In genomic region chr7:43422995-43423617, GRCm38 (mm10) we compare ENCODE assay signal across 8 mouse cellular contexts. TPM values are rescaled to one million over a fixed set of nuclear protein-coding genes. Genes with fewer than 3 reads are reported as not detected.
DNase-seq lines count a peak whose midpoint lies in the region; ATAC-seq and TF ChIP-seq lines count a peak whose summit lies in the region.

No protein-coding gene starts in this region.

- H3K27me3 ChIP-seq in C2C12 (ENCODE audit: control insufficient read depth, insufficient read depth, insufficient read length), result no peaks in the 10 kb centered on the region
- H3K27me3 ChIP-seq in heart, embryonic 13.5 days (replicated peaks), result no peaks in the 10 kb centered on the region
- no peaks in the 10 kb centered on the region for H3K27me3 ChIP-seq in kidney, postnatal 0 days (ENCODE audit: insufficient read depth, low read length)
- H3K27me3 ChIP-seq in liver, embryonic 11.5 days (replicated peaks; ENCODE audit: control insufficient read depth, insufficient read depth, low read length), result no peaks in the 10 kb centered on the region
- H3K27me3 ChIP-seq in stomach, embryonic 14.5 days (ENCODE audit: control insufficient read depth, insufficient read depth, low read length), result no peaks in the 10 kb centered on the region

- H3K4me1 ChIP-seq in heart, embryonic 13.5 days, result peaks cover 4% of the 10 kb centered on the region; the same call in 1 of the 2 replicates
- no peaks in the 10 kb centered on the region for H3K4me1 ChIP-seq in kidney, postnatal 0 days (replicated peaks; ENCODE audit: insufficient read depth, low read length)
- H3K4me1 ChIP-seq in liver, embryonic 11.5 days (replicated peaks; ENCODE audit: control insufficient read depth, insufficient read depth, low read length), result peaks cover 3% of the 10 kb centered on the region; the same call in 1 of the 2 replicates
- no peaks in the 10 kb centered on the region for H3K4me1 ChIP-seq in stomach, embryonic 14.5 days (ENCODE audit: control insufficient read depth, insufficient read depth, low read length)

- ATAC-seq in erythroid progenitor cell, adult 5-6 weeks (replicated peaks; ENCODE audit: low FRiP score, poor library complexity, severe bottlenecking), result 0 out of 2 replicates have a peak, but pooled peaks have one; percentile 63
- ATAC-seq in heart, embryonic 13.5 days (ENCODE audit: extremely low read depth, insufficient number of reproducible peaks, low FRiP score, low TSS enrichment), result peak; percentile 58
- peak; percentile 91 for ATAC-seq in kidney, postnatal 0 days (replicated peaks; ENCODE audit: low FRiP score, low read depth)
- ATAC-seq in liver, embryonic 11.5 days (replicated peaks; ENCODE audit: low FRiP score), result peak; percentile 90
- ATAC-seq in stomach, embryonic 14.5 days (ENCODE audit: insufficient number of reproducible peaks, insufficient read depth, low FRiP score, low read depth), result peak; percentile 78; the same call in 1 of the 2 replicates

- H3K36me3 ChIP-seq in C2C12 (ENCODE audit: control insufficient read depth, insufficient read depth), result no peaks in the 10 kb centered on the region
- H3K36me3 ChIP-seq in heart, embryonic 13.5 days, result no peaks in the 10 kb centered on the region
- no peaks in the 10 kb centered on the region for H3K36me3 ChIP-seq in kidney, postnatal 0 days (ENCODE audit: insufficient read depth, low read length)
- H3K36me3 ChIP-seq in liver, embryonic 11.5 days (ENCODE audit: control insufficient read depth, insufficient read depth, low read length), result no peaks in the 10 kb centered on the region
- H3K36me3 ChIP-seq in stomach, embryonic 14.5 days (ENCODE audit: control insufficient read depth, insufficient read depth, low read length), result no peaks in the 10 kb centered on the region

- H3ac ChIP-seq in C2C12 (ENCODE audit: control insufficient read depth, insufficient read length, low read depth), result no peak overlapping the region

- H3K4me2 ChIP-seq in heart, embryonic 13.5 days, result peak overlapping the region; percentile 51
- 0 out of 2 replicates have a peak overlapping the region, but pooled peaks have one; percentile 8 for H3K4me2 ChIP-seq in kidney, postnatal 0 days (ENCODE audit: low read length)
- peak overlapping the region; percentile 35 for H3K4me2 ChIP-seq in liver, embryonic 11.5 days
- H3K4me2 ChIP-seq in stomach, embryonic 14.5 days (replicated peaks; ENCODE audit: low read depth, low read length), result no peak overlapping the region; the same call in 1 of the 2 replicates

- H3K9ac ChIP-seq in heart, embryonic 13.5 days, result peak overlapping the region; percentile 4; the same call in 1 of the 2 replicates
- no peak overlapping the region for H3K9ac ChIP-seq in kidney, postnatal 0 days (ENCODE audit: low read depth, low read length)
- H3K9ac ChIP-seq in liver, embryonic 11.5 days (ENCODE audit: low read depth, low read length), result no peak overlapping the region
- no peak overlapping the region for H3K9ac ChIP-seq in stomach, embryonic 14.5 days (replicated peaks; ENCODE audit: low read depth, low read length)

- H3K4me3 ChIP-seq in C2C12 (ENCODE audit: insufficient read depth, poor library complexity, severe bottlenecking), result no peak overlapping the region
- H3K4me3 ChIP-seq in heart, embryonic 13.5 days, result no peak overlapping the region
- H3K4me3 ChIP-seq in kidney, postnatal 0 days (replicated peaks; ENCODE audit: low read depth, low read length), result no peak overlapping the region
- H3K4me3 ChIP-seq in liver, embryonic 11.5 days (ENCODE audit: low read depth, low read length), result no peak overlapping the region
- H3K4me3 ChIP-seq in stomach, embryonic 14.5 days (ENCODE audit: low read depth, low read length), result no peak overlapping the region

- H3K79me2 ChIP-seq in C2C12 (ENCODE audit: control insufficient read depth, insufficient read depth), result no peaks in the 10 kb centered on the region

- peak; percentile 87 for DNase-seq in brain, adult 2 months (ENCODE audit: low read depth, low spot score)
- DNase-seq in kidney, postnatal 0 days (ENCODE audit: low spot score), result peak; percentile 88
- DNase-seq in liver, embryonic 11.5 days (ENCODE audit: low spot score), result peak; percentile 72
- peak; percentile 76 to 80 for DNase-seq in natural killer cell, adult 2 months (ENCODE audit: low spot score in 2 of 2)

- TF ChIP-seq CTCF in C2C12 (IDR thresholded peaks at IDR 0.05; ENCODE audit: control insufficient read depth, insufficient read depth, insufficient read length), result peak; percentile 90
- peak; percentile 94 for TF ChIP-seq CTCF in kidney, postnatal 0 days (IDR thresholded peaks at IDR 0.05; ENCODE audit: low read depth)

- H3K9me3 ChIP-seq in heart, embryonic 13.5 days, result no peaks in the 10 kb centered on the region
- no peaks in the 10 kb centered on the region for H3K9me3 ChIP-seq in kidney, postnatal 0 days (replicated peaks; ENCODE audit: low read length)
- H3K9me3 ChIP-seq in liver, embryonic 11.5 days (ENCODE audit: control insufficient read depth, low read length), result no peaks in the 10 kb centered on the region
- no peaks in the 10 kb centered on the region for H3K9me3 ChIP-seq in stomach, embryonic 14.5 days (ENCODE audit: control insufficient read depth, low read depth, low read length)

- no peaks in the 10 kb centered on the region for H3K79me3 ChIP-seq in C2C12 (ENCODE audit: low read depth)

- no peak overlapping the region for H3K27ac ChIP-seq in heart, embryonic 13.5 days (replicated peaks)
- no peak overlapping the region for H3K27ac ChIP-seq in kidney, postnatal 0 days
- H3K27ac ChIP-seq in liver, embryonic 11.5 days (ENCODE audit: low read depth, low read length), result no peak overlapping the region
- no peak overlapping the region for H3K27ac ChIP-seq in stomach, embryonic 14.5 days (ENCODE audit: low read length)

- 5% methylated on average over 11 of the region's 11 CpGs for WGBS in heart, embryonic 13.5 days
- 15% methylated on average over 11 of the region's 11 CpGs for WGBS in kidney, postnatal 0 days
- 17% methylated on average over 11 of the region's 11 CpGs for WGBS in liver, embryonic 11.5 days
- WGBS in stomach, embryonic 14.5 days, result 8% methylated on average over 11 of the region's 11 CpGs

TF ChIP-seq in C2C12, 6 proteins besides CTCF, POLR2A, EP300 and RAD21 (continues in another document):
- no peak for TF ChIP-seq USF1 (IDR thresholded peaks at IDR 0.05; ENCODE audit: low read depth)
- no peak for TF ChIP-seq MYOG (IDR thresholded peaks at IDR 0.05; ENCODE audit: control insufficient read depth, extremely low read depth, insufficient read length)
- TF ChIP-seq CEBPB (IDR thresholded peaks at IDR 0.05; ENCODE audit: low read depth), result no peak

RNA-seq across cellular contexts. Expression of gene Lim2, which starts 4.4 kb away (rescaled TPM):
- 0.01 TPM for polyA plus RNA-seq in C2C12 (2012; fragmentation: generic; extraction: Trizol)
- total RNA-seq in erythroid progenitor cell, adult 5-6 weeks (2015; ENCODE audit: low replicate concordance), result not detected in 2 replicates
- not detected in 2 replicates for total RNA-seq in erythroid progenitor cell, adult 5-6 weeks (2017; ENCODE audit: low replicate concordance)
- 0.34 TPM in 1 of 2 replicates, not detected in the other for polyA plus RNA-seq in heart, embryonic 13.5 days (2015; fragmentation: Nextera tagmentation; extraction: Ambion mirVana)
- polyA plus RNA-seq in kidney, postnatal 0 days (2015; fragmentation: Nextera tagmentation; extraction: Ambion mirVana), result not detected in 2 replicates
- 0.10 TPM in 1 of 2 replicates, not detected in the other for polyA plus RNA-seq in liver, embryonic 11.5 days (2014; fragmentation: Nextera tagmentation; extraction: Ambion mirVana)
- polyA plus RNA-seq in stomach, embryonic 14.5 days (2014; fragmentation: Nextera tagmentation; extraction: Ambion mirVana), result not detected in 2 replicates

RNA-seq across cellular contexts. Expression of gene Nkg7, which starts 13.8 kb away (rescaled TPM):
- polyA plus RNA-seq in C2C12 (2012; fragmentation: generic; extraction: Trizol), result 0.08 TPM
- total RNA-seq in erythroid progenitor cell, adult 5-6 weeks (2015; ENCODE audit: low replicate concordance), result 114 and 122 TPM in 2 replicates
- total RNA-seq in erythroid progenitor cell, adult 5-6 weeks (2017; ENCODE audit: low replicate concordance), result 9.2 and 24.6 TPM in 2 replicates
- polyA plus RNA-seq in heart, embryonic 13.5 days (2015; fragmentation: Nextera tagmentation; extraction: Ambion mirVana), result 0.85 and 1.4 TPM in 2 replicates
- 0.20 and 0.49 TPM in 2 replicates for polyA plus RNA-seq in kidney, postnatal 0 days (2015; fragmentation: Nextera tagmentation; extraction: Ambion mirVana)
- 3.5 and 3.8 TPM in 2 replicates for polyA plus RNA-seq in liver, embryonic 11.5 days (2014; fragmentation: Nextera tagmentation; extraction: Ambion mirVana)
- polyA plus RNA-seq in stomach, embryonic 14.5 days (2014; fragmentation: Nextera tagmentation; extraction: Ambion mirVana), result 0.39 and 1.4 TPM in 2 replicates

RNA-seq across cellular contexts. Expression of gene Siglecg, which starts 15.1 kb away (rescaled TPM):
- polyA plus RNA-seq in C2C12 (2012; fragmentation: generic; extraction: Trizol), result 1.6 TPM
- 9.4 and 12.2 TPM in 2 replicates for total RNA-seq in erythroid progenitor cell, adult 5-6 weeks (2015; ENCODE audit: low replicate concordance)
- total RNA-seq in erythroid progenitor cell, adult 5-6 weeks (2017; ENCODE audit: low replicate concordance), result 4.2 and 7.0 TPM in 2 replicates
- polyA plus RNA-seq in heart, embryonic 13.5 days (2015; fragmentation: Nextera tagmentation; extraction: Ambion mirVana), result 0.08 and 0.19 TPM in 2 replicates
- polyA plus RNA-seq in kidney, postnatal 0 days (2015; fragmentation: Nextera tagmentation; extraction: Ambion mirVana), result 2.1 and 2.3 TPM in 2 replicates
- polyA plus RNA-seq in liver, embryonic 11.5 days (2014; fragmentation: Nextera tagmentation; extraction: Ambion mirVana), result 0.34 and 0.47 TPM in 2 replicates
- 0.15 and 0.19 TPM in 2 replicates for polyA plus RNA-seq in stomach, embryonic 14.5 days (2014; fragmentation: Nextera tagmentation; extraction: Ambion mirVana)

RNA-seq across cellular contexts. Expression of gene Cldnd2, which starts 17.5 kb away (rescaled TPM):
- polyA plus RNA-seq in C2C12 (2012; fragmentation: generic; extraction: Trizol), result not detected
- not detected in 2 replicates for total RNA-seq in erythroid progenitor cell, adult 5-6 weeks (2015; ENCODE audit: low replicate concordance)
- total RNA-seq in erythroid progenitor cell, adult 5-6 weeks (2017; ENCODE audit: low replicate concordance), result not detected in 2 replicates
- not detected in 2 replicates for polyA plus RNA-seq in heart, embryonic 13.5 days (2015; fragmentation: Nextera tagmentation; extraction: Ambion mirVana)
- polyA plus RNA-seq in kidney, postnatal 0 days (2015; fragmentation: Nextera tagmentation; extraction: Ambion mirVana), result 0.18 TPM in 1 of 2 replicates, not detected in the other
- not detected in 2 replicates for polyA plus RNA-seq in liver, embryonic 11.5 days (2014; fragmentation: Nextera tagmentation; extraction: Ambion mirVana)
- polyA plus RNA-seq in stomach, embryonic 14.5 days (2014; fragmentation: Nextera tagmentation; extraction: Ambion mirVana), result not detected in 2 replicates

RNA-seq across cellular contexts. Expression of gene Etfb, which starts 20.8 kb away (rescaled TPM):
- 296 TPM for polyA plus RNA-seq in C2C12 (2012; fragmentation: generic; extraction: Trizol)
- total RNA-seq in erythroid progenitor cell, adult 5-6 weeks (2015; ENCODE audit: low replicate concordance), result 46.5 and 102 TPM in 2 replicates
- total RNA-seq in erythroid progenitor cell, adult 5-6 weeks (2017; ENCODE audit: low replicate concordance), result 70.3 and 109 TPM in 2 replicates
- polyA plus RNA-seq in heart, embryonic 13.5 days (2015; fragmentation: Nextera tagmentation; extraction: Ambion mirVana), result 513 and 605 TPM in 2 replicates
- 575 and 604 TPM in 2 replicates for polyA plus RNA-seq in kidney, postnatal 0 days (2015; fragmentation: Nextera tagmentation; extraction: Ambion mirVana)
- 369 and 378 TPM in 2 replicates for polyA plus RNA-seq in liver, embryonic 11.5 days (2014; fragmentation: Nextera tagmentation; extraction: Ambion mirVana)
- 290 and 313 TPM in 2 replicates for polyA plus RNA-seq in stomach, embryonic 14.5 days (2014; fragmentation: Nextera tagmentation; extraction: Ambion mirVana)
